Mouse (Mus musculus) megakaryocyte, embryonic 14.5 days (primary cell): ENCODE results near the gene Chst15.

ENCODE experiments used
- FLI1 ChIP-seq: IDR thresholded peaks from 2 replicates; pipeline ENCODE4 v1.6.1; 2012; ENCODE audit warnings: low read length, inconsistent platforms, mixed read lengths
- GATA1 ChIP-seq: IDR thresholded peaks from 3 replicates; pipeline ENCODE4 v1.6.1; 2012; ENCODE audit warnings: mixed read lengths, low read length, inconsistent platforms, borderline replicate concordance

- no peak for TF ChIP-seq GATA1
- TF ChIP-seq FLI1 = no peak
Measured at GRCm38 (mm10) chr7:132360336-132360735, 43.3 kb upstream of the Chst15 start.
